Mouse (Mus musculus) layer of hippocampus, adult 8-10 months (tissue): ENCODE measurements around the gene Tekt3. TPM values are rescaled to one million over a fixed set of nuclear protein-coding genes. Genes with fewer than 3 reads are reported as not detected.

Experiments
- DNase-seq, 2 experiments: peaks; one replicate each; pipeline ENCODE4 v3.0.0; 2022; ENCODE audit warnings: low spot score in 2 of 2
- total RNA-seq, 4 experiments: library from RNA; stranded (reverse); gene quantifications; 2 replicates each; pipeline ENCODE4 v1.2.4; 2022

Gene Tekt3
- total RNA-seq, 4 experiments from 2014 or later = 0.18 to 0.36 (median 0.26) TPM; not detected in 1

DNA sequence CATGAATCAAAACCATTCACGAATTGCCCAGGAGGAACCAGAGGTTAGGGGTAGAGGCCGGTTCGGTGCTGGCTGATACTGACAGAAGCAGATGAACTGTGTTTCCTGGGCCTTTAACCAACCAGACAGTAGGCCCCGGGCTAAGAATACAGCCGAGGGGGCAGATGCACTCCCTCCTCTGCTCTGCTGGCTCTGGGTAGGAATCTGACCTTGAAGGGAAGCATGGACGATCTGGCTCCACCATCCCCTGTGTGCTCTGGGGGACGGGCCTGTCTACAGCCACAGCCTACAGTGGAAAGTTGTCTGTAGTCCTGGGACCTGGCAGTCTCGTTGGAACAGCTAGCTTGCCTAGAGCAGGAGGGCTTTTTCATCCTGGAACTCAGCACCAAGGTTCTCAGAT, 82.0 kb downstream of the Tekt3 start:
- DNase-seq = no peak

Other genes starting within 250 kb of the Tekt3 start
- 1 to 10 TPM; 1.5 to 2.6 (median 1.8) TPM for gene Trim16, start 241.4 kb upstream of the Tekt3 start, total RNA-seq
- 1 to 10 TPM; 1.0 to 2.4 (median 1.8) TPM for gene Fbxw10, start 214.6 kb upstream of the Tekt3 start, total RNA-seq
- 10 to 100 TPM; 32.5 to 35.7 (median 35.2) TPM for gene Tvp23b, start 182.2 kb upstream of the Tekt3 start, total RNA-seq
- gene Cdrt4, start 110.5 kb upstream of the Tekt3 start, total RNA-seq = under 1 TPM in 1 of 4 experiments, not detected in 3; 0.66 TPM
- gene Pmp22, start 67.3 kb downstream of the Tekt3 start, total RNA-seq = 10 to 100 TPM; 25.4 to 60.5 (median 37.7) TPM